Mouse (Mus musculus): ENCODE measurements around the gene Pramel1.

- TF ChIP-seq CTCF (IDR thresholded peaks at IDR 0.05; ENCODE audit: control insufficient read depth, insufficient read depth, insufficient replicate concordance, low read depth, low read length) (peak; percentile 4; the same call in 1 of the 2 replicates), POLR2A (IDR thresholded peaks at IDR 0.05; ENCODE audit: control insufficient read depth, low read depth, low read length) (no peak)
Measured at GRCm38 (mm10) chr4:143379931-143380715, 14.1 kb upstream of the Pramel1 start.
